Mouse (Mus musculus): ENCODE data around the gene Tmed10.

GRCm38 (mm10) chr12:85291541-85291940, 83.1 kb downstream of the Tmed10 start:
- no peak for TF ChIP-seq CTCF (IDR thresholded peaks at IDR 0.05; ENCODE audit: control insufficient read depth, insufficient read depth, low read length)
- TF ChIP-seq POLR2A (IDR thresholded peaks at IDR 0.05; ENCODE audit: borderline replicate concordance, control insufficient read depth, low read depth, low read length), result no peak

All from bone marrow, adult 2 months (tissue).